Mouse (Mus musculus) limb, embryonic 13.5 days (tissue): ENCODE measurements around the gene Snx30. TPM values are rescaled to one million over a fixed set of nuclear protein-coding genes. Genes with fewer than 3 reads are reported as not detected.

Experiments
- ATAC-seq: fragments of 200-750 bp; cut with Nextera tagmentation; 2 replicates; pipeline ENCODE4 v1.8.0; 2017; ENCODE audit warnings: low read depth, moderate number of reproducible peaks, moderate TSS enrichment; ENCODE audit not compliant: low FRiP score
- H3K27ac ChIP-seq: fragments of 300-500 bp; sonication (generic); 2 replicates; pipeline ENCODE4 v1.5.1; 2015; ENCODE audit warnings: inconsistent platforms, mild to moderate bottlenecking, moderate library complexity
- H3K27me3 ChIP-seq: fragments of 300-500 bp; sonication (generic); 2 replicates; pipeline ENCODE4 v1.6.1; 2015; ENCODE audit warnings: mild to moderate bottlenecking, inconsistent platforms
- H3K36me3 ChIP-seq: fragments of 300-500 bp; sonication (generic); 2 replicates; pipeline ENCODE4 v1.6.1; 2015; ENCODE audit warnings: inconsistent platforms, mild to moderate bottlenecking, moderate library complexity
- H3K4me1 ChIP-seq: fragments of 300-500 bp; sonication (generic); 2 replicates; pipeline ENCODE4 v1.6.1; 2015; ENCODE audit warnings: inconsistent platforms
- H3K4me2 ChIP-seq: fragments of 300-500 bp; sonication (generic); replicated peaks from 2 replicates; pipeline ENCODE4 v1.6.1; 2015; ENCODE audit warnings: inconsistent platforms, mild to moderate bottlenecking, moderate library complexity
- H3K4me3 ChIP-seq: fragments of 300-500 bp; sonication (generic); 2 replicates; pipeline ENCODE4 v1.5.1; 2015; ENCODE audit warnings: moderate library complexity, mild to moderate bottlenecking, inconsistent platforms
- H3K9ac ChIP-seq: fragments of 300-500 bp; sonication (generic); 2 replicates; pipeline ENCODE4 v1.6.1; 2015; ENCODE audit warnings: mild to moderate bottlenecking, inconsistent platforms
- H3K9me3 ChIP-seq: fragments of 300-500 bp; sonication (generic); 2 replicates; pipeline ENCODE4 v1.6.1; 2016; ENCODE audit warnings: inconsistent platforms
- WGBS: fragments of 180-500 bp; shearing (Covaris S2); methylation state at CpG from one replicate; pipeline ENCODE4 v1.1.7; 2015; 5-methylcytosine and 5-hydroxymethylcytosine counted together
- polyA plus RNA-seq: library from polyadenylated mRNA; unstranded; fragments of >200 nt; fragmentation: Nextera tagmentation; extraction: Ambion mirVana; gene quantifications from 2 replicates; pipeline ENCODE4 v1.2.1, GENCODE M21; 2015

Gene Snx30
- polyA plus RNA-seq, 1 experiment from 2014 or later: 11.2 TPM

GRCm38 (mm10) chr4:59897814-59898520 lies 92.3 kb downstream of the Snx30 start:
- no peak overlapping the region for H3K4me3 ChIP-seq
- peaks cover 39% of the 10 kb centered on the region for H3K36me3 ChIP-seq
- no peak overlapping the region for H3K9ac ChIP-seq
- H3K9me3 ChIP-seq: no peaks in the 10 kb centered on the region
- no peak overlapping the region for H3K4me2 ChIP-seq
- no peak overlapping the region for H3K27ac ChIP-seq
- 77% methylated on average over 12 of the region's 12 CpGs for WGBS
- no peaks in the 10 kb centered on the region for H3K4me1 ChIP-seq
- H3K27me3 ChIP-seq: no peaks in the 10 kb centered on the region
- no peak for ATAC-seq

GRCm38 (mm10) chr4:59898521-59898919 lies 92.9 kb downstream of the Snx30 start:
- no peak for ATAC-seq
- H3K36me3 ChIP-seq: peaks cover 39% of the 10 kb centered on the region
- no peaks in the 10 kb centered on the region for H3K27me3 ChIP-seq
- no peaks in the 10 kb centered on the region for H3K4me1 ChIP-seq
- H3K27ac ChIP-seq: no peak overlapping the region
- H3K4me3 ChIP-seq: no peak overlapping the region
- H3K9me3 ChIP-seq: no peaks in the 10 kb centered on the region
- H3K4me2 ChIP-seq: no peak overlapping the region
- whole genome bisulfite sequencing: 78% methylated on average over 9 of the region's 9 CpGs
- no peak overlapping the region for H3K9ac ChIP-seq

GRCm38 (mm10) chr4:59901810-59902209 lies 96.2 kb downstream of the Snx30 start:
- Histone ChIP-seq H3K36me3 (peaks cover 21% of the 10 kb centered on the region), H3K27me3 (no peaks in the 10 kb centered on the region), H3K9ac (no peak overlapping the region), H3K4me1 (no peaks in the 10 kb centered on the region), H3K9me3 (no peaks in the 10 kb centered on the region), H3K4me2 (no peak overlapping the region), H3K4me3 (no peak overlapping the region), H3K27ac (no peak overlapping the region)
- 62% methylated on average over 6 of the region's 6 CpGs for WGBS
- no peak for ATAC-seq

- no peaks in the 10 kb centered on the region for H3K27me3 ChIP-seq
- H3K4me3 ChIP-seq: no peak overlapping the region
- peaks cover 21% of the 10 kb centered on the region for H3K36me3 ChIP-seq
- no peak for ATAC-seq
- no peaks in the 10 kb centered on the region for H3K9me3 ChIP-seq
- 71% methylated on average over 6 of the region's 6 CpGs for WGBS
- H3K27ac ChIP-seq: no peak overlapping the region
- no peaks in the 10 kb centered on the region for H3K4me1 ChIP-seq
- H3K4me2 ChIP-seq: no peak overlapping the region
- no peak overlapping the region for H3K9ac ChIP-seq
These were observed 96.9 kb downstream of the Snx30 start for GRCm38 (mm10) chr4:59902547-59902946.

- H3K4me1 ChIP-seq: no peaks in the 10 kb centered on the region
These were observed 101.5 kb downstream of the Snx30 start for GRCm38 (mm10) chr4:59907092-59907491.

GRCm38 (mm10) chr4:59907657-59908230 lies 102.1 kb downstream of the Snx30 start:
- Histone ChIP-seq H3K9me3 (no peaks in the 10 kb centered on the region), H3K27ac (no peak overlapping the region), H3K9ac (no peak overlapping the region), H3K4me2 (no peak overlapping the region), H3K27me3 (no peaks in the 10 kb centered on the region), H3K36me3 (no peaks in the 10 kb centered on the region), H3K4me3 (no peak overlapping the region), H3K4me1 (no peaks in the 10 kb centered on the region)
- ATAC-seq: no peak
- 60% methylated on average over 9 of the region's 10 CpGs for WGBS

More at GRCm38 (mm10) chr4:59907092-59907491, 101.5 kb downstream of the Snx30 start:
- 83% methylated on average over 6 of the region's 6 CpGs for WGBS
- Histone ChIP-seq H3K9ac (no peak overlapping the region), H3K27me3 (no peaks in the 10 kb centered on the region), H3K9me3 (no peaks in the 10 kb centered on the region), H3K36me3 (no peaks in the 10 kb centered on the region), H3K4me2 (no peak overlapping the region), H3K4me3 (no peak overlapping the region), H3K27ac (no peak overlapping the region)
- ATAC-seq: no peak

GRCm38 (mm10) chr4:59908785-59909184 lies 103.1 kb downstream of the Snx30 start:
- Histone ChIP-seq H3K4me2 (no peak overlapping the region), H3K36me3 (no peaks in the 10 kb centered on the region), H3K4me1 (no peaks in the 10 kb centered on the region), H3K27ac (no peak overlapping the region), H3K9me3 (no peaks in the 10 kb centered on the region), H3K27me3 (peaks cover 5% of the 10 kb centered on the region), H3K9ac (no peak overlapping the region), H3K4me3 (no peak overlapping the region)
- WGBS: 98% methylated on average over 2 of the region's 2 CpGs
- ATAC-seq: no peak

GRCm38 (mm10) chr4:59914608-59915403 lies 109.2 kb downstream of the Snx30 start, which contains the start of gene Slc46a2:
Gene Slc46a2 (minus strand): TSS chr4:59915056.
- no peak for ATAC-seq
- no peak within 1 kb of the TSS for H3K9ac ChIP-seq
- H3K4me3 ChIP-seq: peak within 1 kb of the TSS; percentile 3; the same call in 1 of the 2 replicates
- H3K4me1 ChIP-seq: 0 out of 2 replicates have a peak, but pooled peaks cover 6% of the 10 kb centered on the region
- H3K27me3 ChIP-seq: peaks cover 33% of the 10 kb centered on the region
- no peak within 1 kb of the TSS for H3K27ac ChIP-seq
- H3K4me2 ChIP-seq: peak within 1 kb of the TSS; percentile 21; the same call in 1 of the 2 replicates
- 14% methylated on average over 22 of the region's 22 CpGs for WGBS
- H3K9me3 ChIP-seq: no peaks in the 10 kb centered on the region
- no peaks in the 10 kb centered on the region for H3K36me3 ChIP-seq

- H3K27ac ChIP-seq: no peak overlapping the region
- no peak overlapping the region for H3K4me3 ChIP-seq
- WGBS: 90% methylated on average over 3 of the region's 3 CpGs
- no peak overlapping the region for H3K4me2 ChIP-seq
- no peaks in the 10 kb centered on the region for H3K36me3 ChIP-seq
- no peak for ATAC-seq
- 0 out of 2 replicates have a peak, but pooled peaks cover 6% of the 10 kb centered on the region for H3K4me1 ChIP-seq
- no peak overlapping the region for H3K9ac ChIP-seq
- peaks cover 33% of the 10 kb centered on the region for H3K27me3 ChIP-seq
- no peaks in the 10 kb centered on the region for H3K9me3 ChIP-seq
These were observed 112.3 kb downstream of the Snx30 start for GRCm38 (mm10) chr4:59917966-59918365.

GRCm38 (mm10) chr4:59925082-59925481 lies 119.4 kb downstream of the Snx30 start:
- ATAC-seq: no peak
- H3K36me3 ChIP-seq: no peaks in the 10 kb centered on the region
- 87% methylated on average over 9 of the region's 9 CpGs for WGBS
- no peak overlapping the region for H3K27ac ChIP-seq
- no peak overlapping the region for H3K4me2 ChIP-seq
- no peaks in the 10 kb centered on the region for H3K27me3 ChIP-seq
- H3K9ac ChIP-seq: no peak overlapping the region
- H3K4me1 ChIP-seq: no peaks in the 10 kb centered on the region
- H3K9me3 ChIP-seq: no peaks in the 10 kb centered on the region
- no peak overlapping the region for H3K4me3 ChIP-seq

- Histone ChIP-seq H3K27me3 (no peaks in the 10 kb centered on the region; the same call in 1 of the 2 replicates), H3K36me3 (no peaks in the 10 kb centered on the region), H3K9me3 (no peaks in the 10 kb centered on the region), H3K4me1 (no peaks in the 10 kb centered on the region), H3K4me3 (no peak overlapping the region), H3K4me2 (no peak overlapping the region), H3K9ac (no peak overlapping the region), H3K27ac (no peak overlapping the region)
- WGBS: 78% methylated on average over 3 of the region's 3 CpGs
- ATAC-seq: no peak
These were observed 122.0 kb downstream of the Snx30 start for GRCm38 (mm10) chr4:59927666-59928065.

- Histone ChIP-seq H3K4me1 (no peaks in the 10 kb centered on the region), H3K4me3 (no peak overlapping the region), H3K27me3 (no peaks in the 10 kb centered on the region; the same call in 1 of the 2 replicates), H3K27ac (no peak overlapping the region), H3K4me2 (no peak overlapping the region), H3K9me3 (no peaks in the 10 kb centered on the region), H3K36me3 (no peaks in the 10 kb centered on the region), H3K9ac (no peak overlapping the region)
- no peak for ATAC-seq
- WGBS: 20% methylated on average over 6 of the region's 6 CpGs
These were observed 122.7 kb downstream of the Snx30 start for GRCm38 (mm10) chr4:59928347-59928746.
